Mouse (Mus musculus) intestine, embryonic 16.5 days (tissue): ENCODE data around the gene Fuom. TPM values are rescaled to one million over a fixed set of nuclear protein-coding genes. Genes with fewer than 3 reads are reported as not detected.

Experiments
- ATAC-seq: fragments of 200-750 bp; cut with Nextera tagmentation; 2 replicates; pipeline ENCODE4 v1.8.0; 2017; ENCODE audit warnings: moderate TSS enrichment, moderate library complexity
- H3K27ac ChIP-seq: fragments of 300-500 bp; sonication (generic); 2 replicates; pipeline ENCODE4 v1.5.1; 2014; ENCODE audit warnings: mild to moderate bottlenecking, low read length
- H3K27me3 ChIP-seq: fragments of 300-500 bp; sonication (generic); replicated peaks from 2 replicates; pipeline ENCODE4 v1.6.1; 2014; ENCODE audit warnings: low read length, control low read depth, mixed read lengths; ENCODE audit not compliant: control insufficient read depth, insufficient read depth
- H3K36me3 ChIP-seq: fragments of 300-500 bp; sonication (generic); 2 replicates; pipeline ENCODE4 v1.6.1; 2014; ENCODE audit warnings: low read length, control low read depth; ENCODE audit not compliant: control insufficient read depth, insufficient read depth
- H3K4me1 ChIP-seq: fragments of 300-500 bp; sonication (generic); 2 replicates; pipeline ENCODE4 v1.6.1; 2014; ENCODE audit warnings: low read length, control low read depth, mixed read lengths; ENCODE audit not compliant: control insufficient read depth, insufficient read depth
- H3K4me2 ChIP-seq: fragments of 300-500 bp; sonication (generic); 2 replicates; pipeline ENCODE4 v1.6.1; 2014; ENCODE audit warnings: low read depth, low read length, control low read depth
- H3K4me3 ChIP-seq: fragments of 300-500 bp; sonication (generic); 2 replicates; pipeline ENCODE4 v1.5.1; 2014; ENCODE audit warnings: mild to moderate bottlenecking, low read length
- H3K9ac ChIP-seq: fragments of 300-500 bp; sonication (generic); 2 replicates; pipeline ENCODE4 v1.6.1; 2014; ENCODE audit warnings: low read depth, low read length
- H3K9me3 ChIP-seq: fragments of 300-500 bp; sonication (generic); 2 replicates; pipeline ENCODE4 v1.6.1; 2016; ENCODE audit warnings: low read length, control low read depth; ENCODE audit not compliant: control insufficient read depth
- WGBS: fragments of 180-500 bp; shearing (Covaris S2); extraction: QIAGEN DNeasy Blood & Tissue Kit; methylation state at CpG from one replicate; pipeline ENCODE4 v1.1.7; 2014; 5-methylcytosine and 5-hydroxymethylcytosine counted together
- polyA plus RNA-seq: library from polyadenylated mRNA; unstranded; fragments of >200 nt; fragmentation: Nextera tagmentation; extraction: Ambion mirVana; gene quantifications from 2 replicates; pipeline ENCODE4 v1.2.1, GENCODE M21; 2015

The Fuom gene
- polyA plus RNA-seq, 1 experiment from 2014 or later: 70.7 TPM

DNA sequence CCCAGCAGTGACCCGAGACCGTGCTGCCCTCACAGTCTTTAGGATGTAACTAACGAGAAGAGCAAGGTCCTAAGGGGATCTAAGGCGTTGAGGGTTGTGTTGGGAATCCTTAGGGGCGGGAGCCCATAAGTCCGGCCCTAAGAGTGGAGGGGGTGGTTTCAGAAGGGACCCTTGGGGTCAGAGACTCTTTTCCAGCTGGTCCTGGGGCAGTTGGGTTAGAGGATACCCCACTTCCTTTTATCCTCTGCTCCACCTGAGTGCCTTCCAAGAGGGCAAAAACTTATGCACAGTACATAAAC is 40.5 kb downstream of the Fuom start:
- peak overlapping the region; percentile 44 for H3K4me3 ChIP-seq
- H3K4me1 ChIP-seq: no peaks in the 10 kb centered on the region; the same call in none of the 2 replicates
- H3K27ac ChIP-seq: no peak overlapping the region
- H3K9me3 ChIP-seq: no peaks in the 10 kb centered on the region
- H3K9ac ChIP-seq: no peak overlapping the region
- peaks cover 74% of the 10 kb centered on the region for H3K27me3 ChIP-seq
- H3K36me3 ChIP-seq: no peaks in the 10 kb centered on the region
- ATAC-seq: 0 out of 2 replicates have a peak, but pooled peaks have one; percentile 8
- 4% methylated on average over 6 of the region's 6 CpGs for WGBS
- H3K4me2 ChIP-seq: peak overlapping the region; percentile 82; the same call in 1 of the 2 replicates

GRCm38 (mm10) chr7:140060936-140061831 is 41.1 kb downstream of the Fuom start:
- Histone ChIP-seq H3K4me3 (peak overlapping the region; percentile 44), H3K27me3 (peaks cover 75% of the 10 kb centered on the region), H3K9me3 (no peaks in the 10 kb centered on the region), H3K9ac (peak overlapping the region; percentile 39; the same call in 1 of the 2 replicates), H3K27ac (no peak overlapping the region), H3K4me2 (peak overlapping the region; percentile 82), H3K36me3 (no peaks in the 10 kb centered on the region), H3K4me1 (no peaks in the 10 kb centered on the region; the same call in none of the 2 replicates)
- WGBS: 2% methylated on average over 47 of the region's 47 CpGs
- ATAC-seq: peak; percentile 34

- Histone ChIP-seq H3K36me3 (no peaks in the 10 kb centered on the region), H3K27ac (no peak overlapping the region), H3K9me3 (no peaks in the 10 kb centered on the region), H3K27me3 (peaks cover 78% of the 10 kb centered on the region), H3K4me2 (no peak overlapping the region), H3K4me1 (no peaks in the 10 kb centered on the region; the same call in none of the 2 replicates), H3K9ac (no peak overlapping the region), H3K4me3 (no peak overlapping the region)
- ATAC-seq: no peak
- 43% methylated on average over 4 of the region's 4 CpGs for WGBS
Observed at GRCm38 (mm10) chr7:140059601-140060000, 42.6 kb downstream of the Fuom start.

DNA sequence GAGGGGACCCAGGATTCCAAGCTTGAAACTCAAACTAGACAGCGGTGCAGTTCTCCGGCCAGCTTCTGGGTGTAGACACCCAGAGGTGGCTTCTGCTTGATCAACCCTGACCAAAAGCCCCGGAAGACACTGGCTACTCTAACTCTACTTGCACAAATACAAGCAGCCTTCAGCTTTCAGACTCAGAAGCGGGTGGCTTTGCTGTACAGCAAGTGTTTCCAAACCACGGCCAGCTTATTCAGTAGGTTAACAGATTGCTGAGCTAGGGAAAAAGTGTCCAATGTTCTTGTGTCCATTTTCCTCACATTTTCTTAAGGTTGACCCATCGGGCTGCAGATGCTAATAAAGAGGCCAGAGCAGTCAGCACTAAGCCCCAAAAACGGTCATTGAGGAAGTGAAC is 43.7 kb downstream of the Fuom start:
- no peaks in the 10 kb centered on the region; the same call in none of the 2 replicates for H3K4me1 ChIP-seq
- H3K27ac ChIP-seq: no peak overlapping the region
- peak overlapping the region; percentile 82 for H3K4me2 ChIP-seq
- peak overlapping the region; percentile 64 for H3K9ac ChIP-seq
- no peak for ATAC-seq
- H3K4me3 ChIP-seq: peak overlapping the region; percentile 51
- no peaks in the 10 kb centered on the region for H3K9me3 ChIP-seq
- H3K27me3 ChIP-seq: peaks cover 68% of the 10 kb centered on the region
- H3K36me3 ChIP-seq: no peaks in the 10 kb centered on the region
- 27% methylated on average over 7 of the region's 7 CpGs for WGBS

- Histone ChIP-seq H3K4me1 (no peaks in the 10 kb centered on the region; the same call in none of the 2 replicates), H3K9ac (peak overlapping the region; percentile 64), H3K4me3 (peak overlapping the region; percentile 51), H3K4me2 (peak overlapping the region; percentile 82), H3K27me3 (peaks cover 71% of the 10 kb centered on the region), H3K36me3 (no peaks in the 10 kb centered on the region), H3K9me3 (no peaks in the 10 kb centered on the region), H3K27ac (no peak overlapping the region)
- WGBS: 4% methylated on average over 53 of the region's 53 CpGs
- ATAC-seq: peak; percentile 64
Observed at GRCm38 (mm10) chr7:140057413-140058407, 44.5 kb downstream of the Fuom start.

GRCm38 (mm10) chr7:140054124-140054523 is 48.1 kb downstream of the Fuom start:
- 78% methylated on average over 4 of the region's 4 CpGs for WGBS
- Histone ChIP-seq H3K9ac (no peak overlapping the region), H3K4me1 (peaks cover 4% of the 10 kb centered on the region; the same call in 1 of the 2 replicates), H3K9me3 (no peaks in the 10 kb centered on the region), H3K27ac (no peak overlapping the region), H3K4me3 (no peak overlapping the region), H3K4me2 (no peak overlapping the region), H3K36me3 (no peaks in the 10 kb centered on the region), H3K27me3 (peaks cover 61% of the 10 kb centered on the region)
- ATAC-seq: no peak

DNA sequence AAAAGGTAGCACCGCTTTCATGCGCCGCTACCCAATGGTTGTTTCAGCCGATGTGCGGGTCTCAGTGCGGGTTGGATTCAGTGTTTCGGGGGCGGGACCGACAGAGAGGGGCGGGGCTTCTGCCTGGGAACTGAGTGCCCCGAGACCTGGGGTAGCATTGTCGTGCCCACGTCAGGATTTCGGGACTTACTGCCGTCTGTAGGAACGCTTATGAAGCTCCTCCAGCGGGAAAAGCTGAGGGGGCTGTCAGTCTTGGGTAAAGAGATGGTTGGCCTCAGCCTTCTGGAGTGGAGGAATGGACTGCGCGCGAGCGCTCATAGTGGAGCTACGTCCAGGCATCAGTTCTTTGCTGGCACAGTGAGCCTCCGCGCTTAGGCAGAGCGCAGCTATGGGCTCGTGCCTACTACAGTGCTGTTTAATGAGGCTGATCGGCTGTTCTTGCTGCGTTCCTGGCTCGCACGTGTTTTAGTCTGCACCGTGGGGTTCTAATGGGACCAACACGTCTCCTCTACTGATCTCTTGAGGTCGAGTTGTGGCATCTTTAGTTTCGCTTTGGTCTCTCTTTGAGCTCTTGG is 53.0 kb downstream of the Fuom start:
- WGBS: 2% methylated on average over 34 of the region's 34 CpGs
- no peak overlapping the region for H3K9ac ChIP-seq
- H3K4me3 ChIP-seq: peak overlapping the region; percentile 52
- peak overlapping the region; percentile 86 for H3K4me2 ChIP-seq
- no peaks in the 10 kb centered on the region for H3K36me3 ChIP-seq
- H3K9me3 ChIP-seq: no peaks in the 10 kb centered on the region
- H3K4me1 ChIP-seq: peaks cover 19% of the 10 kb centered on the region
- H3K27me3 ChIP-seq: peaks cover 76% of the 10 kb centered on the region
- ATAC-seq: peak; percentile 58
- H3K27ac ChIP-seq: no peak overlapping the region

- peak within 1 kb of the TSS; percentile 86 for H3K4me2 ChIP-seq
- peak; percentile 31 for ATAC-seq
- peaks cover 76% of the 10 kb centered on the region for H3K27me3 ChIP-seq
- WGBS: 1% methylated on average over 56 of the region's 56 CpGs
- peaks cover 19% of the 10 kb centered on the region for H3K4me1 ChIP-seq
- H3K9ac ChIP-seq: 0 out of 2 replicates have a peak within 1 kb of the TSS, but pooled peaks have one; percentile 44
- peak within 1 kb of the TSS; percentile 52 for H3K4me3 ChIP-seq
- no peaks in the 10 kb centered on the region for H3K9me3 ChIP-seq
- H3K27ac ChIP-seq: no peak within 1 kb of the TSS
- no peaks in the 10 kb centered on the region for H3K36me3 ChIP-seq
Observed at GRCm38 (mm10) chr7:140048361-140049114, 53.7 kb downstream of the Fuom start, which contains the start of gene Msx3. Msx3 (minus strand) TSS chr7:140049089.
